Mouse (Mus musculus) spleen, adult 2 months (tissue): ENCODE results near the gene Gmds. TPM values are rescaled to one million over a fixed set of nuclear protein-coding genes. Genes with fewer than 3 reads are reported as not detected.

Source experiments
- DNase-seq, 2 experiments: peaks; one replicate each; pipeline versions ENCODE4 v3.0.0 to v3.0.0-alpha.2; 2012 to 2021; ENCODE audit warnings: low spot score in 2 of 2, low read depth in 1 of 2
- H3K27ac ChIP-seq: fragments of 200-500 bp; 2 replicates; pipeline ENCODE4 v1.5.1; 2012; ENCODE audit warnings: low read length, inconsistent platforms; ENCODE audit not compliant: insufficient read depth
- H3K27me3 ChIP-seq: fragments of 200-500 bp; 2 replicates; pipeline ENCODE4 v1.6.1; 2012; ENCODE audit warnings: mild to moderate bottlenecking, moderate library complexity, low read length, inconsistent platforms; ENCODE audit not compliant: control insufficient read depth, insufficient read depth
- H3K36me3 ChIP-seq: fragments of 200-500 bp; 2 replicates; pipeline ENCODE4 v1.6.1; 2012; ENCODE audit warnings: mild to moderate bottlenecking, low read length, inconsistent platforms; ENCODE audit not compliant: control insufficient read depth, insufficient read depth
- H3K4me1 ChIP-seq: fragments of 200-500 bp; 2 replicates; pipeline ENCODE4 v1.6.1; 2011; ENCODE audit warnings: inconsistent platforms; ENCODE audit not compliant: control insufficient read depth, insufficient read depth, insufficient read length
- H3K4me3 ChIP-seq: fragments of 200-500 bp; 2 replicates; pipeline ENCODE4 v1.5.1; 2011; ENCODE audit warnings: mild to moderate bottlenecking, inconsistent platforms; ENCODE audit not compliant: insufficient read depth, insufficient read length; ENCODE audit errors: extremely low read depth
- CTCF ChIP-seq: fragments of 200-500 bp; IDR thresholded peaks from 2 replicates; pipeline ENCODE4 v1.5.1; 2011; ENCODE audit warnings: mild to moderate bottlenecking, inconsistent platforms; ENCODE audit not compliant: insufficient read depth, insufficient read length, insufficient replicate concordance; ENCODE audit errors: extremely low read depth
- POLR2A ChIP-seq: fragments of 200-500 bp; IDR thresholded peaks from 2 replicates; pipeline ENCODE4 v1.6.1; 2011; ENCODE audit warnings: low read depth, low read length, inconsistent platforms
- WGBS: fragments of 180-500 bp; shearing (Covaris S2); methylation state at CpG from one replicate; pipeline ENCODE4 v1.1.7; 2018; 5-methylcytosine and 5-hydroxymethylcytosine counted together
- polyA plus RNA-seq: library from polyadenylated mRNA; depleted of rRNA; stranded (reverse); fragments of >200 nt; gene quantifications from 2 replicates; pipeline ENCODE4 v1.2.3, GENCODE M21; 2012

Gmds gene
- polyA plus RNA-seq, 1 experiment: 7.9 TPM

DNA sequence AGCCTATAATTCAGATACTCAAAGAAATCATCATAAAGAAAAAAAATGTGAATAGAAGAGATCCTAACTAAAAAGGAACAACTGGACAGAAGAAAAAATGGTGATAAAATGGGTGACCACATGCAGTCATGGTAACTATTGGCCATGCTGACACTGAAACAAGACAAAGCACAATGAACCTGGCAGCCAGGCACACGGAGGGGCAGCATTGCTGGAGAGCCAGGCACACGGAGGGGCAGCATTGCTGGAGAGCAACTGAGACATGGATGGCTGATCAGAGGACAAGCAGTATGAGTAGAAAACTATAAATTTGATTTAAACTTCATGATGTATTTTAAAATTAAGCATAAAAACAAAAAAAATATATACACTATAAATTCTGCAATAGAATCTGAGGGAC lies 173.0 kb downstream of the Gmds start:
- no peaks in the 10 kb centered on the region for H3K4me1 ChIP-seq
- H3K4me3 ChIP-seq: no peak overlapping the region
- DNase-seq: no peak
- H3K27me3 ChIP-seq: no peaks in the 10 kb centered on the region
- TF ChIP-seq CTCF (no peak), POLR2A (no peak)
- WGBS: 92% methylated on average over 2 of the region's 2 CpGs
- no peak overlapping the region for H3K27ac ChIP-seq
- no peaks in the 10 kb centered on the region for H3K36me3 ChIP-seq

DNA sequence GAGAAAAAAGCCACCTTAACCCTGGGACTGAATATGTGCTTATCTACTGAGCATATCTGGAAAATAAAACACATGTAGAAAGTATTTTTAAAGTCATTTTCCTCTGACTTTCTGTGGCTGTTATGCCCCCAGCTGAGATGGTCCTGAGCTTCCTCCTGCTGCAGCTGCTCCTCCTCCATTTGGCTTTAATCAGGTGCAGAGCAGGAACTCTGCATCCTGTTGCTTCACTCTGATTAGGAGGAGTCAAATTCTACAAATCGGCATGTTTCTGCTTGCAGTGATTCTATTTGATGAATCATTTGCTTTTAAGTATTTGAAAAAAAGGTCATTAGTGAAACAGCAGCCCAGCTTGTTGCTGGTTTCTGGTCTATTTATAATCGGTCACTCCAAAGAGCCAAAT lies 177.0 kb downstream of the Gmds start:
- H3K27me3 ChIP-seq: no peaks in the 10 kb centered on the region
- DNase-seq: no peak
- H3K4me1 ChIP-seq: no peaks in the 10 kb centered on the region
- 30% methylated on average over 2 of the region's 2 CpGs for WGBS
- H3K36me3 ChIP-seq: no peaks in the 10 kb centered on the region
- no peak overlapping the region for H3K27ac ChIP-seq
- H3K4me3 ChIP-seq: no peak overlapping the region
- no peak for TF ChIP-seq POLR2A
- no peak for TF ChIP-seq CTCF

DNA sequence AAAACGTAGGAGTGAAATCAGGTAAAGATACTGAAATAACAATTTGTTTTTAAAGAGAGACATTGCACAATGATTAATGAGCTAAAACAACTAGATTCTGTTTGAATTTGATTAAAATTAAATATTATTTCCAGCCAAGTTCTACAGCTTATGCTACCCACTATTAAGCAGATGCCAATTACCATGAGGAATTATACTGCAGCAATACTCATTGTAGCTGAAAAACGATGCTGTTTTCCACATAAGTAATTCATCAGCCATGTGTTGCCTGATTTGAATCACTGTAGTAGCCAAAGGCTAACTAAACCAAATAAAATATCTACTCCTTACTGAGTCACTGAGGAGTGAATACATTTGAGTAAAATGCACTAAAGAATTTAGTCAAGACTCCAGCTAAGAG lies 180.3 kb downstream of the Gmds start:
- Histone ChIP-seq H3K27me3 (no peaks in the 10 kb centered on the region), H3K4me3 (no peak overlapping the region), H3K4me1 (no peaks in the 10 kb centered on the region), H3K27ac (no peak overlapping the region), H3K36me3 (no peaks in the 10 kb centered on the region)
- DNase-seq: no peak
- 82% methylated on average over 2 of the region's 2 CpGs for WGBS
- TF ChIP-seq CTCF (no peak), POLR2A (no peak)

DNA sequence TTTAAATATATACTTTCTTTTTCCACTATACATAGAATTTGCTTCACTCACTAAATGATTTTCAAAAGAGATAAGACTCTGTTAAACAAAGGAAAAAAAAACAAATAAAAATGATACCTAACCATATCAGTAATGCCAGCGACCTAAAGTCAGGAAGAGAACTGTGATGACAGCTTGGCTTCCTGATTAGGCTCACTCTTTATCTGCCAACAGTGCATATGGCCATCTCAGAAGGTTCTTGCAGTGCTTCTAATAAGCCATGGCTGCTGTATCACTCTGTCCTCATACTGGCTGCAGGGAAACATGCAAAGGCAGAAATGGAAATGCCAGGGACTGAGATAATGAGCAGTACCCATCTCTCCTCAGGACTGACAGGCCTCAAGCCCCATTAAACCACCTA lies 192.6 kb downstream of the Gmds start:
- Histone ChIP-seq H3K36me3 (no peaks in the 10 kb centered on the region), H3K27me3 (no peaks in the 10 kb centered on the region), H3K4me3 (no peak overlapping the region), H3K4me1 (no peaks in the 10 kb centered on the region), H3K27ac (no peak overlapping the region)
- TF ChIP-seq CTCF (no peak), POLR2A (no peak)
- WGBS: 55% methylated on average over 1 of the region's 1 CpGs
- DNase-seq: no peak

DNA sequence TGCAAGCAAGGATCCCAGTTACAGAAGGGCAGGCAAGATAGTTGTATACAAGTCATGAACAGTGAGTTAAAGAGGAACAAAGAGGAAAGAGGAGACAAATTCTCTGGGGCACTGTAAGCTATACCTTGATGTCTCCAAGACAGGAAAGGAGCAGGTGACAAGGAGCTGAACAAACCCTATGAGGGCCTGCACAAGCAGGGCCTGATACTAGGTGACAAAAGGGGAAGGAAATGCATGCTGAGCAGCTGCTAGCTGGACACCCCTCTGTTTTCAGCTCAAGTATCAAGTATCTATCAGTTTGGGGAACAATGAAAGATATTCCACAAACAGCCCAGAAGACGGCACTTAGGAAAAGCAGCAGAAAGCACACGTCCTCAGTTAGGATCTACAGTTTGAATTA lies 193.4 kb downstream of the Gmds start:
- Histone ChIP-seq H3K4me1 (no peaks in the 10 kb centered on the region), H3K36me3 (no peaks in the 10 kb centered on the region), H3K27me3 (no peaks in the 10 kb centered on the region), H3K27ac (no peak overlapping the region), H3K4me3 (no peak overlapping the region)
- TF ChIP-seq POLR2A (no peak), CTCF (no peak)
- no peak for DNase-seq
- 58% methylated on average over 2 of the region's 2 CpGs for WGBS

DNA sequence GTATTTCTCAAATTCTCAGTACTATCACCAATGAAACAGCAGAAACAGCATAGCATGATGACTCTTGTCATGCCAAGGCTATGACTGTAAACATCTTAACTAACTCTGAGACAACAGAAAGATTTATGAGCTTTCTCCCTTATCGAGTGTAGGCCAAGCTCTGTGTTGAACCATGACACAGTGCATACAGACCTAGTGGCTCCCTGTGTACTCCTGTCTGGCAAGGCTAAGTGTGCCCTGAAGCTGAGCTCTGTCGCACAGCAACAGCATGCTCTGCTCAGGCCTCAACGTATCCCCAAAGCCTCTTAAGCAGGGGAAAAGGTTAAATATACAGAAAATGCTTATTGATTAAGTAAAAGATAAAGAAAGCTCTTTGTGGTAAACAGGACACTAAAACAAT lies 194.9 kb downstream of the Gmds start:
- H3K36me3 ChIP-seq: no peaks in the 10 kb centered on the region
- 93% methylated on average over 3 of the region's 3 CpGs for WGBS
- no peak overlapping the region for H3K27ac ChIP-seq
- no peaks in the 10 kb centered on the region for H3K27me3 ChIP-seq
- DNase-seq: no peak
- no peak overlapping the region for H3K4me3 ChIP-seq
- TF ChIP-seq CTCF (no peak), POLR2A (no peak)
- no peaks in the 10 kb centered on the region for H3K4me1 ChIP-seq

DNA sequence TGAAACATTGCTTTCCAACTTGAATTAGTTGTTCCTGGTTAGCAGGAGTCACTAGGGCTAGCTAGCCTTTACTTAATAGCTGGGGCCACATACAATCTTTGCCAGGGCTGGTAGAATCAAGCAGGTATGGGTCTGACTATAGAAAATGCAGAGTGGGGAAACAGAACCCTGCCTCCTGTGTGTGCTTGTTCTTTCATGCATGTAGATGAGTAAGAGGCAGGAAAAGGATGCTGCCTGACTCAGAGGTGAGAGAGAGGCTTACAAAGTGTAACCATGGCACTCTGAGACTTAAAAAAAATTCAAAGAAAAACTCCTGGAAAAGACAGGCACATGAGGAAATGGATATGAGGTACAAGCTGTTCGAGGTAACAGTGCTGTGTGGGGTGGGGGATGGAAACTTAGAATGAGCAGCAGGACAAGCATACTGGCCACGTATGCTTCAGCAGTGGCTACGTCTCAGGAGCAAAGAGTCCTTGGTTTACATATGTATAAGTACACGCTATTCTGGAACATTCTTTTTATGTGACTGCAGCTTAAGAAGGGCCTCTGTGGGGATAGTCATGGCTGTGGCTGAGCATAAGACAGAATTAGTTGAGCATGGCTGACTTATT lies 203.8 kb downstream of the Gmds start:
- WGBS: 81% methylated on average over 4 of the region's 4 CpGs
- Histone ChIP-seq H3K36me3 (no peaks in the 10 kb centered on the region), H3K4me1 (no peaks in the 10 kb centered on the region), H3K4me3 (no peak overlapping the region), H3K27me3 (no peaks in the 10 kb centered on the region), H3K27ac (no peak overlapping the region)
- DNase-seq: no peak
- TF ChIP-seq CTCF: no peak
- TF ChIP-seq POLR2A: no peak
